Mouse (Mus musculus) embryo, embryonic 10 days (tissue): Measurements from ENCODE around the gene Nkx2-1.
A peak's percentile ranks its signal among the peaks of the same experiment; 100 is the strongest.

Source experiments
- DNase-seq: peaks from one replicate; pipeline ENCODE4 v3.0.0-alpha.2; 2015; ENCODE audit warnings: low spot score

The Nkx2-1 gene

GRCm38 (mm10) chr12:56522191-56522590 lies 14.5 kb downstream of the Nkx2-1 start:
- DNase-seq: no peak

DNA sequence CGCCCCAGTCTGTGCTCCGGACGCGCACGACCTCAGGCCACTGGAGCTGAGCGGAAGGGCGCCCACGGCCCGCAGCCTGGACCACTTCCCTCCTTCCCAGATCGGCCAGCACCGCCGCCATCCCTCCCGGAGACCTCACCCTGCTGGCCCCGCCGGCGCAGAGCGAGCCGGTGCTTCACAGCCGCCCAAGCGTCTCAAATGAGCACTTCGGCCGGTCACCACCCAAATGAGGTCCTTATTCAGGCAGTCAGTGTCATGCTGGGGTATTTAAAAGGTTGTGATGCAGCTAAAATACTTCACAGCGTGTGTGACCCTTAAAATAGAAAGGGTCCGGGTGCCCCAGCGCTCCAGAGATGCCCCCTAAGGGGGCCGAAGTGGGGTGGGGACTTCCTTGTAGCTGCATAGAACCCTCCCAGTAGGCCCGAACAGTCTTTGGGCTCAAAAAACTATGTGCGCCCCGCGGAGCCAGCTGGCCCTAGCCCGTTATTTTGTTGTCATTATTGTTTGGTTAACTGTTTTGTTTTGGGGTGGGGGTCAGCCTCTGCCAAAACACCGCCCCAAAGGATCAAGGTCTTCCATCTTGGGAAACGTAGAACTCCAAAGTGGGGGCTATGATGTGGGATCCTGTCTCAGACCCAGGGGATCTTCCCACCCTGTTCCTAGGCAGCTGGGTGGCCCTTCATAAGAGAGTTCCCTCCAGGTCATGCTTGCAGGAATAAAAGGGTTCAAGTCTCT lies 15.4 kb downstream of the Nkx2-1 start:
- DNase-seq: peak; percentile 69

DNA sequence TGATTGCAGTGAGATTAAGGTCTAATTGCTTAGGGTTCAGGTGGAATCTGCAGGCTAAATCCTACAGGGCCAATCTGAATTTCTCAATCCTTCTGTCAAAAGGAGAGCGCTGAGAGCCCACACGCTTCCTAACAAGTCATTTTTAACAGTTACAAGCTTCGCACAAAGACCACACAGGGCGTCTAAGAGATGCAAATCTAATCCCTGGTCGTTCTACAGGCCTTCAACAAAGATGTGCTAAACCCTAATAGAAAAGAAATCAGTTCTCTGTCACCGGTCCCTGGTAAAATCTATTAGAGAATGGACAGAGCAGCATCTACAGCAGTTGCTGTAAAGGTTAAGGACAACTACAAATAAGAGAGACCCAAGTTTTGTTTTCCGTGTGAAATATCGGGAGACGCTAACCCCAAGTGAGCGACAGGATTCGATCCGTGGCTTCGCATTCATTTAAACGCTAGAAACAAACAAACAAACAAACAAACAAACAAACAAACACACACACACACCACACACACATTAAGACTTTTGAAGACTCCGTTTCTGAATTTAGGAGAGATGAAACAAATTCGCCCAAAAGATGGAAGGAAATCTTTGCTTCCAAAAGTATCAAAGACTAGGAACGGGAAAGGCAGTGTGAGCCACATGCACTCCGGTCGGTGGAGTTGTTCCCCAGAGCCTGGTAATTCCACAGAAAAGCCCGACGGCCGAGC lies 16.2 kb downstream of the Nkx2-1 start:
- peak; percentile 56 for DNase-seq

GRCm38 (mm10) chr12:56519738-56520191 lies 16.9 kb downstream of the Nkx2-1 start:
- DNase-seq: peak; percentile 41

DNA sequence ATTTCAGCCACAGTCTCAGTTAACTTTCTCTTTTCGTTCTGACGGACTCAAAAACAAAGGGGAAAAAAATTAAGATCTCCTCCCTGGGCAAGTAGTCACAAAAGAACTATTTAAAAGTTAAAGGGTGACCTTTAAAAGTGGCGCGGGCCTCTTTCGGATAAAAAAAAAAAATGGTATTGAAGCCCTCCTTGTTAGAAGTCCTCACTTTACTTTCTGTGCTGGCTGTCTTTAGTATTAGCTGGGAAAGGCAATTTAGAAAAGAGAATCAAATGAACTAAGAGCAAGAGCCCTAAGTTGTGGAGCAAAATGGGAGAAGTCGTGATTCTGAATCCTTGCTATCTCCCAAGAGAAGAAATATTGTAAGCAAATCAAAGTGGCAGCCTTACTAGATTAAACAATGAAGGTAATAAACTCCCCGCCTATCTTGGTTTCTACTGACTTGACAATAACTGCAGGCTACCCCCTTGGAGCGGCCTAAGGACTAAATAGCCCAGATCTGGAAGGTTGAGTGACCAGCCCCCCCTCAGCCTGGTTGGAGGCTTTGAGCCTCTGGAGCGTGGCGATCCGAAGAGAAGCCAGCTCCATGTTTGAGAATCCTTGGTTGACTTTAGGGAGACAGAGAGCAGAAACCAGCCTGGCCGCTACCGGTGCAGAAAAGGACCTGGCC lies 17.5 kb downstream of the Nkx2-1 start:
- DNase-seq: no peak

GRCm38 (mm10) chr12:56518221-56518620 lies 18.5 kb downstream of the Nkx2-1 start:
- no peak for DNase-seq

- no peak for DNase-seq
Observed at GRCm38 (mm10) chr12:56514831-56515230, 21.9 kb downstream of the Nkx2-1 start.

DNA sequence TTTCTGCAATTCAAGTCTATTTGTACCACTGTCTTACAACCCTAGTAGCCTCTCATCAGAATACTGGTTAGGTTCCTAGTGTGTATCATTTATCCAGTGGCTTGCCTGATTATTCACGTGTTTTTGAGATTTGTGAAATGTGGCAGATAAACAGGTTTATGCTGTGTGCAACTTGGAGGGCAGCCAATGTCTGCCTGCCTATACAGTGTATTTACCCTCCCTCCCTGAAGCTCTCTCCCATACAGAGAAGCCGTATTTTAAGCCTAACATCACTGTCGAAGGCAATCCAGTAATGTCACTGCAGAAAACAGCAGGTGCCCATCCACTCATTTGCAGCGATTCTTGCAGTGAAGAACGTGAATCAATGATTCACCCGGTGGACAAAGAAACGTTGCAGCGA lies 28.3 kb downstream of the Nkx2-1 start:
- no peak for DNase-seq

- DNase-seq: no peak
Observed at GRCm38 (mm10) chr12:56487046-56487445, 49.7 kb downstream of the Nkx2-1 start.

- DNase-seq: no peak
Observed at GRCm38 (mm10) chr12:56482606-56483005, 54.1 kb downstream of the Nkx2-1 start.
